ENCODE assay signal across 7 mouse cellular contexts in the genomic region with DNA sequence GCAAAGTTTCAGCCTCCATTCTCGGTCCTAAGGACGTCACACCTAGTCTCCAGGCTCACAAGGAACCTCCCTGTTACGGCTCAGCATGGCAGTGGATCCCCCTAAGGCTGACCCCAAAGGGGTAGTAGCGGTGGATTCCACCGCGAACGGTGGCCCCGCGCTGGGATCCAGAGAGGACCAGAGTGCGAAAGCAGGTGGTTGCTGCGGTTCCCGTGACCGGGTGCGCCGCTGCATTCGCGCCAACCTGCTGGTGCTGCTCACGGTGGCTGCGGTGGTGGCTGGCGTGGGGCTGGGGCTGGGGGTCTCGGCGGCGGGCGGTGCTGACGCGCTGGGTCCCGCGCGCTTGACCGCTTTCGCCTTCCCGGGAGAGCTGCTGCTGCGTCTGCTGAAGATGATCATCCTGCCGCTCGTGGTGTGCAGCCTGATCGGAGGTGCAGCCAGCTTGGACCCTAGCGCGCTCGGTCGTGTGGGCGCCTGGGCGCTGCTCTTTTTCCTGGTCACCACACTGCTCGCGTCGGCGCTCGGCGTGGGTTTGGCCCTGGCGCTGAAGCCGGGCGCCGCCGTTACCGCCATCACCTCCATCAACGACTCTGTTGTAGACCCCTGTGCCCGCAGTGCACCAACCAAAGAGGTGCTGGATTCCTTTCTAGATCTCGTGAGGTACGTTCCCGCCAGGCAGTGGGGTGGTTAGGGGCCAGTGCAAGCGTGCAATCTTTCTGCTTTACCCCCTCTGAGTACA. TPM values are rescaled to one million over a fixed set of nuclear protein-coding genes. Genes with fewer than 3 reads are reported as not detected.
A peak's percentile ranks its signal among the peaks of the same experiment; 100 is the strongest.
DNase-seq lines count a peak whose midpoint lies in the region; ATAC-seq and TF ChIP-seq lines count a peak whose summit lies in the region.

No protein-coding gene starts in this region.

- peak overlapping the region; percentile 99 for H3K4me2 ChIP-seq in hindbrain, embryonic 11.5 days (replicated peaks; ENCODE audit: low read depth, low read length)
- peak overlapping the region; percentile 98 for H3K4me2 ChIP-seq in midbrain, postnatal 0 days (ENCODE audit: low read depth, low read length, poor library complexity, severe bottlenecking)

- H3K9ac ChIP-seq in hindbrain, embryonic 11.5 days (ENCODE audit: low read depth, low read length), result peak overlapping the region; percentile 73
- H3K9ac ChIP-seq in midbrain, postnatal 0 days (replicated peaks; ENCODE audit: low read length, poor library complexity, severe bottlenecking), result peak overlapping the region; percentile 51

- H3K4me3 ChIP-seq in embryonic facial prominence, embryonic 10.5 days, result peak overlapping the region; percentile 80
- peak overlapping the region; percentile 71 for H3K4me3 ChIP-seq in hindbrain, embryonic 11.5 days (ENCODE audit: low read depth, low read length)
- H3K4me3 ChIP-seq in midbrain, postnatal 0 days (ENCODE audit: low read depth, low read length), result peak overlapping the region; percentile 48

- peak; percentile 58 to 62 for DNase-seq in B cell, adult 2 months
- peak; percentile 52 for DNase-seq in CD4-positive, CD25-positive, alpha-beta regulatory T cell, adult 2 months (ENCODE audit: low read depth, low spot score)
- DNase-seq in embryonic facial prominence, embryonic 10.5 days (ENCODE audit: low spot score), result peak; percentile 61
- DNase-seq in hindbrain, embryonic 11.5 days (ENCODE audit: low spot score), result peak; percentile 67
- peak; percentile 51 for DNase-seq in liver
- no peak for DNase-seq in midbrain, postnatal 0 days (ENCODE audit: low spot score)
- DNase-seq in thymus, postnatal 25 days, result peak; percentile 57

- peaks cover 26% of the 10 kb centered on the region for H3K36me3 ChIP-seq in embryonic facial prominence, embryonic 10.5 days (replicated peaks)
- H3K36me3 ChIP-seq in hindbrain, embryonic 11.5 days (ENCODE audit: control insufficient read depth, insufficient read depth, low read length), result no peaks in the 10 kb centered on the region
- H3K36me3 ChIP-seq in midbrain, postnatal 0 days (ENCODE audit: insufficient read depth, low read length), result no peaks in the 10 kb centered on the region

- no peaks in the 10 kb centered on the region for H3K27me3 ChIP-seq in embryonic facial prominence, embryonic 10.5 days (replicated peaks; ENCODE audit: low read depth, poor library complexity, severe bottlenecking)
- no peaks in the 10 kb centered on the region for H3K27me3 ChIP-seq in hindbrain, embryonic 11.5 days (ENCODE audit: control insufficient read depth, insufficient read depth, low read length)
- no peaks in the 10 kb centered on the region for H3K27me3 ChIP-seq in midbrain, postnatal 0 days (ENCODE audit: insufficient read depth, low read length)

- peaks cover 47% of the 10 kb centered on the region for H3K4me1 ChIP-seq in embryonic facial prominence, embryonic 10.5 days
- peaks cover 6% of the 10 kb centered on the region; the same call in 1 of the 2 replicates for H3K4me1 ChIP-seq in hindbrain, embryonic 11.5 days (replicated peaks; ENCODE audit: control insufficient read depth, insufficient read depth, low read length)
- H3K4me1 ChIP-seq in midbrain, postnatal 0 days (ENCODE audit: insufficient read depth, low read length), result no peaks in the 10 kb centered on the region

- peak overlapping the region; percentile 86 for H3K27ac ChIP-seq in embryonic facial prominence, embryonic 10.5 days (replicated peaks)
- no peak overlapping the region for H3K27ac ChIP-seq in hindbrain, embryonic 11.5 days (ENCODE audit: low read depth, low read length)
- no peak overlapping the region for H3K27ac ChIP-seq in midbrain, postnatal 0 days (ENCODE audit: low read depth, low read length)

- H3K9me3 ChIP-seq in embryonic facial prominence, embryonic 10.5 days, result 0 out of 2 replicates have a peak, but pooled peaks cover 4% of the 10 kb centered on the region
- no peaks in the 10 kb centered on the region for H3K9me3 ChIP-seq in hindbrain, embryonic 11.5 days (ENCODE audit: control insufficient read depth, low read length)
- no peaks in the 10 kb centered on the region for H3K9me3 ChIP-seq in midbrain, postnatal 0 days (ENCODE audit: low read length)

- ATAC-seq in hindbrain, embryonic 11.5 days (ENCODE audit: low FRiP score), result peak; percentile 23; the same call in 1 of the 2 replicates
- ATAC-seq in midbrain, postnatal 0 days (ENCODE audit: low FRiP score), result peak; percentile 13; the same call in 1 of the 2 replicates

- no peak for TF ChIP-seq CTCF in midbrain, postnatal 0 days (IDR thresholded peaks at IDR 0.05)

- WGBS in embryonic facial prominence, embryonic 10.5 days, result 0% methylated on average over 60 of the region's 60 CpGs
- under 1% methylated on average over 53 of the region's 60 CpGs for WGBS in hindbrain, embryonic 11.5 days
- WGBS in midbrain, postnatal 0 days, result under 1% methylated on average over 60 of the region's 60 CpGs

RNA-seq across cellular contexts. Expression of a gene that starts 0.8 kb away (rescaled TPM):
- polyA plus RNA-seq in embryonic facial prominence, embryonic 10.5 days (2016; fragmentation: Nextera tagmentation; extraction: Ambion mirVana), result 37.3 and 40.5 TPM in 2 replicates
- polyA plus RNA-seq in hindbrain, embryonic 11.5 days (2014; fragmentation: Nextera tagmentation; extraction: Ambion mirVana), result 15.0 and 15.1 TPM in 2 replicates
- 15.2 and 20.1 TPM in 2 replicates for total RNA-seq in midbrain, postnatal 0 days (2014; rRNA removed)
- 8.9 and 9.2 TPM in 2 replicates for polyA plus RNA-seq in midbrain, postnatal 0 days (2015; fragmentation: Nextera tagmentation; extraction: Ambion mirVana)

RNA-seq across cellular contexts. Expression of a gene that starts 33.7 kb away (rescaled TPM):
- 129 and 131 TPM in 2 replicates for polyA plus RNA-seq in embryonic facial prominence, embryonic 10.5 days (2016; fragmentation: Nextera tagmentation; extraction: Ambion mirVana)
- polyA plus RNA-seq in hindbrain, embryonic 11.5 days (2014; fragmentation: Nextera tagmentation; extraction: Ambion mirVana), result 112 and 130 TPM in 2 replicates
- 252 and 291 TPM in 2 replicates for total RNA-seq in midbrain, postnatal 0 days (2014; rRNA removed)
- polyA plus RNA-seq in midbrain, postnatal 0 days (2015; fragmentation: Nextera tagmentation; extraction: Ambion mirVana), result 156 and 165 TPM in 2 replicates

RNA-seq across cellular contexts. Expression of a gene that starts 34.5 kb away (rescaled TPM):
- polyA plus RNA-seq in embryonic facial prominence, embryonic 10.5 days (2016; fragmentation: Nextera tagmentation; extraction: Ambion mirVana), result 26.1 and 28.5 TPM in 2 replicates
- 21.9 and 22.7 TPM in 2 replicates for polyA plus RNA-seq in hindbrain, embryonic 11.5 days (2014; fragmentation: Nextera tagmentation; extraction: Ambion mirVana)
- 81.4 and 85.9 TPM in 2 replicates for total RNA-seq in midbrain, postnatal 0 days (2014; rRNA removed)
- polyA plus RNA-seq in midbrain, postnatal 0 days (2015; fragmentation: Nextera tagmentation; extraction: Ambion mirVana), result 50.0 and 53.5 TPM in 2 replicates

RNA-seq across cellular contexts. Expression of a gene that starts 43.8 kb away (rescaled TPM):
- 250 and 256 TPM in 2 replicates for polyA plus RNA-seq in embryonic facial prominence, embryonic 10.5 days (2016; fragmentation: Nextera tagmentation; extraction: Ambion mirVana)
- 298 and 307 TPM in 2 replicates for polyA plus RNA-seq in hindbrain, embryonic 11.5 days (2014; fragmentation: Nextera tagmentation; extraction: Ambion mirVana)
- total RNA-seq in midbrain, postnatal 0 days (2014; rRNA removed), result 516 and 573 TPM in 2 replicates
- 556 and 589 TPM in 2 replicates for polyA plus RNA-seq in midbrain, postnatal 0 days (2015; fragmentation: Nextera tagmentation; extraction: Ambion mirVana)
